Mouse (Mus musculus): ENCODE data around the gene Chil3. TPM values are rescaled to one million over a fixed set of nuclear protein-coding genes. Genes with fewer than 3 reads are reported as not detected.
"Not testable (repeated sequence)": the region's sequence is repeated elsewhere in the genome, so short reads cannot be mapped to it uniquely, and the experiment has no call there.

Gene Chil3
- total RNA-seq (2021) = 1 to 10 TPM in 1 of 2 experiments, under 1 TPM in 1; 0.18 to 1.0 TPM
- 0.32 and 1.3 TPM in 2 replicates for polyA plus RNA-seq (2012; rRNA removed)
- long read RNA-seq = 0 reads

DNA sequence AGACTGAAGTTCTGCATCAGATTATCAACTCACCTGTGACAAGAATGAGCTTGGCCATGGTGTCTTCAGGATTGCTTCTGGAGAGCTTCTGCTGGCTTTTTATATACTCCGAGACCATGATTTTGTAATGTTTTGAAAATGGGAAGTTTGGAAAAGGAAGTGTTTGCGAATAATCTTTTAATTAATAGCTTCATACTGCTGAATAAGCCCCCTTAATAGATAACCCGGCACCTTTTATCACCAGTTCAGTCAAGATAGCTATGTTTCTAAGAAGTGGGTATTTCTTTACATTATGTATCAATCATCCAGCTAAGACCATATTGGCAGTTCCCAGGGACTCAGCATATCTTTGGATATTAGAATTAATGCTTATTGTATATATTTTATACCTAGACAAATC, at the start of gene Chil3:
TSS of gene Chil3 (minus strand) at position 101 of the 400 bp plus-strand sequence.
- no peak for TF ChIP-seq POLR2A (IDR thresholded peaks at IDR 0.05; ENCODE audit: insufficient read depth, low read depth, low read length)
- TF ChIP-seq EP300 (IDR thresholded peaks at IDR 0.05; ENCODE audit: insufficient read depth, low read depth, low read length) = no peak
- TF ChIP-seq CTCF (IDR thresholded peaks at IDR 0.05) = no peak
- Histone ChIP-seq H3K27me3 (ENCODE audit: control insufficient read depth, insufficient read depth, low read length) (no peaks in the 10 kb centered on the region), H3K4me1 (ENCODE audit: control insufficient read depth, insufficient read depth, low read length) (no peaks in the 10 kb centered on the region), H3K9ac (ENCODE audit: low read depth, low read length) (no peak within 1 kb of the TSS), H3K27ac (no peak within 1 kb of the TSS), H3K4me3 (no peak within 1 kb of the TSS), H3K36me3 (ENCODE audit: control insufficient read depth, insufficient read depth, low read length) (no peaks in the 10 kb centered on the region), H3K79me2 (replicated peaks; ENCODE audit: control insufficient read depth, insufficient read depth, low read length) (no peaks in the 10 kb centered on the region)
- intact Hi-C loops (cut with DNase I) = no loop called here
- 71% methylated on average over 3 of the region's 3 CpGs for WGBS
- no peak for DNase-seq

DNA sequence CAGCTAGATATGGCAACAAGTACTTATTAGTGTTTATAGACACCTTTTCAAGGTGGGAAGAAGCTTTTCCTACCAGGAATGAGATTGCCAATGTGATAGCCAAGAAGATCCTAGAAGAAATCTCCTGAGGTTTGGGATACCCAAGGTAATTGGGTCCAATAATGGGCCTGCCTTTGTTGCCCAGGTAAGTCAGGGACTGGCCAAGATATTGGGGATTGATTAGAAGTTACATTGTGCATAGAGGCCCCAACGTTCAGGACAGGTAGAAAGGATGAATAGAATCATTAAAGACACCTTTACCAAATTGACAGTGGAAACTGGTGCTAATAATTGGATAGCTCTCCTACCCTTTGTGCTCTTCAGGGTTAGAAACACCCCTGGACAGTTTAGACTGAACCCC, 30.7 kb upstream of the Chil3 start:
- H3K9ac ChIP-seq (ENCODE audit: low read depth, low read length); H3K27me3 ChIP-seq (ENCODE audit: control insufficient read depth, insufficient read depth, low read length); H3K36me3 ChIP-seq (ENCODE audit: control insufficient read depth, insufficient read depth, low read length); intact Hi-C loops (cut with DNase I); H3K4me3 ChIP-seq; H3K4me1 ChIP-seq (ENCODE audit: control insufficient read depth, insufficient read depth, low read length); H3K27ac ChIP-seq; DNase-seq; H3K79me2 ChIP-seq (replicated peaks; ENCODE audit: control insufficient read depth, insufficient read depth, low read length): not testable (repeated sequence)
- WGBS = 38% methylated on average over 1 of the region's 1 CpGs

- intact Hi-C loops (cut with DNase I); DNase-seq; H3K4me3 ChIP-seq; H3K36me3 ChIP-seq (ENCODE audit: control insufficient read depth, insufficient read depth, low read length); H3K9ac ChIP-seq (ENCODE audit: low read depth, low read length); H3K79me2 ChIP-seq (replicated peaks; ENCODE audit: control insufficient read depth, insufficient read depth, low read length); H3K27me3 ChIP-seq (ENCODE audit: control insufficient read depth, insufficient read depth, low read length); H3K27ac ChIP-seq; H3K4me1 ChIP-seq (ENCODE audit: control insufficient read depth, insufficient read depth, low read length): not testable (repeated sequence)
- 49% methylated on average over 2 of the region's 2 CpGs for whole genome bisulfite sequencing
Observed at GRCm38 (mm10) chr3:106197246-106197645, 29.9 kb upstream of the Chil3 start.

DNA sequence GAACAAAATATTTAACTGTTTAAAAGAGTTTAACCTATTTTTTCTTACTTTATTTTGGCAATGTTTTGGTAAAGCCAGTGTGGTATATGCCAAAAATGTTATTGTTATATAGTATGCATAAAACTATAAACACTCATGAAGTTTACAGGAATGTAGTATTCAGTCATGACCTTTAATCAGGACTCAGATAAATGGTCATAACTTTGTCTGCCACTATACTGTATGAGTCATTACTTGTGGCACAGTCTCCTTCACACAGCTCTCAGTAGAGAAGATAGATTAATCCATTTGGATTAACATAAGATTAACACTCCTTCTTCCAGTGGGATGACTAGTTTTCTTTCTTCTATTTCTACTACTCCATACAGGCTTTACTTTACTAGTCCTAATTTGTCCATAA, 28.9 kb upstream of the Chil3 start:
- no peaks in the 10 kb centered on the region for H3K79me2 ChIP-seq (replicated peaks; ENCODE audit: control insufficient read depth, insufficient read depth, low read length)
- H3K4me3 ChIP-seq = no peak overlapping the region
- H3K36me3 ChIP-seq (ENCODE audit: control insufficient read depth, insufficient read depth, low read length) = no peaks in the 10 kb centered on the region
- no peak for TF ChIP-seq CTCF (IDR thresholded peaks at IDR 0.05)
- TF ChIP-seq POLR2A (IDR thresholded peaks at IDR 0.05; ENCODE audit: insufficient read depth, low read depth, low read length) = no peak
- TF ChIP-seq EP300 (IDR thresholded peaks at IDR 0.05; ENCODE audit: insufficient read depth, low read depth, low read length) = no peak
- DNase-seq = no peak
- H3K9ac ChIP-seq (ENCODE audit: low read depth, low read length) = no peak overlapping the region
- no peaks in the 10 kb centered on the region for H3K27me3 ChIP-seq (ENCODE audit: control insufficient read depth, insufficient read depth, low read length)
- intact Hi-C loops (cut with DNase I) = no loop called here
- H3K4me1 ChIP-seq (ENCODE audit: control insufficient read depth, insufficient read depth, low read length) = no peaks in the 10 kb centered on the region
- no peak overlapping the region for H3K27ac ChIP-seq

GRCm38 (mm10) chr3:106195486-106195885, 28.1 kb upstream of the Chil3 start:
- Histone ChIP-seq H3K4me1 (ENCODE audit: control insufficient read depth, insufficient read depth, low read length) (no peaks in the 10 kb centered on the region), H3K79me2 (replicated peaks; ENCODE audit: control insufficient read depth, insufficient read depth, low read length) (no peaks in the 10 kb centered on the region), H3K27me3 (ENCODE audit: control insufficient read depth, insufficient read depth, low read length) (no peaks in the 10 kb centered on the region), H3K9ac (ENCODE audit: low read depth, low read length) (no peak overlapping the region), H3K27ac (no peak overlapping the region), H3K36me3 (ENCODE audit: control insufficient read depth, insufficient read depth, low read length) (no peaks in the 10 kb centered on the region), H3K4me3 (no peak overlapping the region)
- intact Hi-C loops (cut with DNase I) = no loop called here
- WGBS = 82% methylated on average over 12 of the region's 12 CpGs
- TF ChIP-seq EP300 (IDR thresholded peaks at IDR 0.05; ENCODE audit: insufficient read depth, low read depth, low read length) = no peak
- no peak for TF ChIP-seq POLR2A (IDR thresholded peaks at IDR 0.05; ENCODE audit: insufficient read depth, low read depth, low read length)
- TF ChIP-seq CTCF (IDR thresholded peaks at IDR 0.05) = no peak
- DNase-seq = no peak

- TF ChIP-seq POLR2A (IDR thresholded peaks at IDR 0.05; ENCODE audit: insufficient read depth, low read depth, low read length) = no peak
- no peak for TF ChIP-seq EP300 (IDR thresholded peaks at IDR 0.05; ENCODE audit: insufficient read depth, low read depth, low read length)
- TF ChIP-seq CTCF (IDR thresholded peaks at IDR 0.05) = no peak
- Histone ChIP-seq H3K79me2 (replicated peaks; ENCODE audit: control insufficient read depth, insufficient read depth, low read length) (no peaks in the 10 kb centered on the region), H3K27me3 (ENCODE audit: control insufficient read depth, insufficient read depth, low read length) (no peaks in the 10 kb centered on the region), H3K4me3 (no peak overlapping the region), H3K36me3 (ENCODE audit: control insufficient read depth, insufficient read depth, low read length) (no peaks in the 10 kb centered on the region), H3K27ac (no peak overlapping the region), H3K9ac (ENCODE audit: low read depth, low read length) (no peak overlapping the region), H3K4me1 (ENCODE audit: control insufficient read depth, insufficient read depth, low read length) (no peaks in the 10 kb centered on the region)
- intact Hi-C loops (cut with DNase I) = no loop called here
- WGBS = 69% methylated on average over 2 of the region's 2 CpGs
- DNase-seq = no peak
Observed at GRCm38 (mm10) chr3:106187991-106188390, 20.6 kb upstream of the Chil3 start.
